Mouse (Mus musculus) testis, postnatal 10 days (tissue): Measurements from ENCODE around the gene 1700003F12Rik.

Experiments used
- DNase-seq: peaks from one replicate; pipeline ENCODE4 v3.0.0; 2021; ENCODE audit warnings: low spot score

Gene 1700003F12Rik

GRCm38 (mm10) chr2:154549127-154549885 lies 2.4 kb downstream of the 1700003F12Rik start:
- DNase-seq: peak; percentile 87

- DNase-seq: no peak
Measured at GRCm38 (mm10) chr2:154549886-154550189, 3.0 kb downstream of the 1700003F12Rik start.

- DNase-seq: no peak
Measured at GRCm38 (mm10) chr2:154550937-154551336, 4.1 kb downstream of the 1700003F12Rik start.

GRCm38 (mm10) chr2:154551476-154551875 lies 4.6 kb downstream of the 1700003F12Rik start, which contains the start of gene Actl10:
TSS of gene Actl10 (plus strand) at chr2:154551776.
- no peak for DNase-seq

- no peak for DNase-seq
Measured at GRCm38 (mm10) chr2:154551927-154552326, 5.0 kb downstream of the 1700003F12Rik start.

- peak; percentile 83 for DNase-seq
Measured at GRCm38 (mm10) chr2:154552424-154552907, 5.6 kb downstream of the 1700003F12Rik start.

- DNase-seq: peak; percentile 43
Measured at GRCm38 (mm10) chr2:154555235-154555634, 8.3 kb downstream of the 1700003F12Rik start.

GRCm38 (mm10) chr2:154557184-154557832 lies 10.4 kb downstream of the 1700003F12Rik start:
- DNase-seq: peak; percentile 77

GRCm38 (mm10) chr2:154558264-154559039 lies 11.6 kb downstream of the 1700003F12Rik start, which contains the start of gene Necab3:
TSS of gene Necab3 (minus strand) at chr2:154558890.
- DNase-seq: peak; percentile 80

- no peak for DNase-seq
Measured at GRCm38 (mm10) chr2:154563612-154564170, 16.8 kb downstream of the 1700003F12Rik start.

GRCm38 (mm10) chr2:154565562-154565961 lies 18.7 kb downstream of the 1700003F12Rik start:
- no peak for DNase-seq

- DNase-seq: no peak
Measured at GRCm38 (mm10) chr2:154566641-154567040, 19.8 kb downstream of the 1700003F12Rik start.

- DNase-seq: no peak
Measured at GRCm38 (mm10) chr2:154567766-154568165, 20.9 kb downstream of the 1700003F12Rik start.

GRCm38 (mm10) chr2:154568329-154569070 lies 21.6 kb downstream of the 1700003F12Rik start:
- peak; percentile 79 for DNase-seq

- DNase-seq: peak; percentile 83
Measured at GRCm38 (mm10) chr2:154569071-154569748, 22.3 kb downstream of the 1700003F12Rik start.

- DNase-seq: peak; percentile 97
Measured at GRCm38 (mm10) chr2:154569836-154570286, 23.0 kb downstream of the 1700003F12Rik start, which contains the start of gene E2f1. TSS of gene E2f1 (minus strand) at chr2:154569892.

- no peak for DNase-seq
Measured at GRCm38 (mm10) chr2:154570666-154571065, 23.8 kb downstream of the 1700003F12Rik start.

- no peak for DNase-seq
Measured at GRCm38 (mm10) chr2:154571266-154571665, 24.4 kb downstream of the 1700003F12Rik start.

- no peak for DNase-seq
Measured at GRCm38 (mm10) chr2:154571976-154572375, 25.1 kb downstream of the 1700003F12Rik start.

- no peak for DNase-seq
Measured at GRCm38 (mm10) chr2:154572996-154573395, 26.1 kb downstream of the 1700003F12Rik start.

- DNase-seq: no peak
Measured at GRCm38 (mm10) chr2:154574271-154574670, 27.4 kb downstream of the 1700003F12Rik start.
